Mouse (Mus musculus) stomach, embryonic 16.5 days (tissue): ENCODE measurements around the gene Lrba. TPM values are rescaled to one million over a fixed set of nuclear protein-coding genes. Genes with fewer than 3 reads are reported as not detected.

Experiments used
- ATAC-seq: fragments of 200-750 bp; cut with Nextera tagmentation; 2 replicates; pipeline ENCODE4 v1.8.0; 2017; ENCODE audit warnings: moderate number of reproducible peaks, moderate TSS enrichment; ENCODE audit not compliant: insufficient read depth, low FRiP score
- H3K27ac ChIP-seq: fragments of 300-500 bp; sonication (generic); 2 replicates; pipeline ENCODE4 v1.5.1; 2014; ENCODE audit warnings: low read length
- H3K27me3 ChIP-seq: fragments of 300-500 bp; sonication (generic); 2 replicates; pipeline ENCODE4 v1.6.1; 2014; ENCODE audit warnings: low read length, control low read depth, mixed read lengths; ENCODE audit not compliant: control insufficient read depth, insufficient read depth
- H3K36me3 ChIP-seq: fragments of 300-500 bp; sonication (generic); 2 replicates; pipeline ENCODE4 v1.6.1; 2014; ENCODE audit warnings: low read length; ENCODE audit not compliant: control insufficient read depth, insufficient read depth
- H3K4me1 ChIP-seq: fragments of 300-500 bp; sonication (generic); 2 replicates; pipeline ENCODE4 v1.6.1; 2014; ENCODE audit warnings: low read length, control low read depth, mixed read lengths; ENCODE audit not compliant: control insufficient read depth, insufficient read depth
- H3K4me2 ChIP-seq: fragments of 300-500 bp; sonication (generic); 2 replicates; pipeline ENCODE4 v1.6.1; 2014; ENCODE audit warnings: low read depth, low read length, mixed read lengths
- H3K4me3 ChIP-seq: fragments of 300-500 bp; sonication (generic); replicated peaks from 2 replicates; pipeline ENCODE4 v1.5.1; 2014; ENCODE audit warnings: mild to moderate bottlenecking, low read length
- H3K9ac ChIP-seq: fragments of 300-500 bp; sonication (generic); 2 replicates; pipeline ENCODE4 v1.6.1; 2014; ENCODE audit warnings: low read length
- H3K9me3 ChIP-seq: fragments of 300-500 bp; sonication (generic); replicated peaks from 2 replicates; pipeline ENCODE4 v1.6.1; 2016; ENCODE audit warnings: low read length, control low read depth; ENCODE audit not compliant: control insufficient read depth
- WGBS: fragments of 180-500 bp; shearing (Covaris S2); extraction: QIAGEN DNeasy Blood & Tissue Kit; methylation state at CpG from one replicate; pipeline ENCODE4 v1.1.7; 2014; 5-methylcytosine and 5-hydroxymethylcytosine counted together
- polyA plus RNA-seq: library from polyadenylated mRNA; unstranded; fragments of >200 nt; fragmentation: Nextera tagmentation; extraction: Ambion mirVana; gene quantifications from 2 replicates; pipeline ENCODE4 v1.2.1, GENCODE M21; 2015

Gene Lrba
- polyA plus RNA-seq, 1 experiment from 2014 or later: 3.5 TPM

GRCm38 (mm10) chr3:86793264-86793663 is 568.8 kb downstream of the Lrba start:
- 60% methylated on average over 4 of the region's 4 CpGs for WGBS
- no peaks in the 10 kb centered on the region for H3K27me3 ChIP-seq
- peaks cover 12% of the 10 kb centered on the region for H3K4me1 ChIP-seq
- no peak for ATAC-seq
- H3K36me3 ChIP-seq: no peaks in the 10 kb centered on the region
- H3K9me3 ChIP-seq: no peaks in the 10 kb centered on the region
- H3K4me2 ChIP-seq: no peak overlapping the region
- peak overlapping the region; percentile 63; the same call in 1 of the 2 replicates for H3K27ac ChIP-seq
- H3K4me3 ChIP-seq: no peak overlapping the region
- H3K9ac ChIP-seq: peak overlapping the region; percentile 25; the same call in 1 of the 2 replicates

GRCm38 (mm10) chr3:86793720-86794191 is 569.3 kb downstream of the Lrba start:
- Histone ChIP-seq H3K9me3 (no peaks in the 10 kb centered on the region), H3K4me2 (no peak overlapping the region), H3K4me3 (no peak overlapping the region), H3K36me3 (no peaks in the 10 kb centered on the region), H3K27ac (peak overlapping the region; percentile 63; the same call in 1 of the 2 replicates), H3K4me1 (peaks cover 8% of the 10 kb centered on the region), H3K27me3 (no peaks in the 10 kb centered on the region), H3K9ac (0 out of 2 replicates have a peak overlapping the region, but pooled peaks have one; percentile 25)
- WGBS: 33% methylated on average over 1 of the region's 1 CpGs
- peak; percentile 56; the same call in 1 of the 2 replicates for ATAC-seq

- WGBS: 45% methylated on average over 6 of the region's 6 CpGs
- Histone ChIP-seq H3K9me3 (no peaks in the 10 kb centered on the region), H3K4me2 (no peak overlapping the region), H3K27ac (no peak overlapping the region), H3K27me3 (no peaks in the 10 kb centered on the region), H3K36me3 (no peaks in the 10 kb centered on the region), H3K4me3 (no peak overlapping the region), H3K9ac (no peak overlapping the region), H3K4me1 (peaks cover 12% of the 10 kb centered on the region)
- no peak for ATAC-seq
Observed at GRCm38 (mm10) chr3:86796716-86797115, 572.2 kb downstream of the Lrba start.

GRCm38 (mm10) chr3:86797871-86798460 is 573.5 kb downstream of the Lrba start:
- no peaks in the 10 kb centered on the region for H3K36me3 ChIP-seq
- ATAC-seq: no peak
- H3K9me3 ChIP-seq: no peaks in the 10 kb centered on the region
- H3K27ac ChIP-seq: no peak overlapping the region
- H3K4me3 ChIP-seq: no peak overlapping the region
- no peak overlapping the region for H3K4me2 ChIP-seq
- peaks cover 12% of the 10 kb centered on the region for H3K4me1 ChIP-seq
- 70% methylated on average over 13 of the region's 13 CpGs for WGBS
- no peaks in the 10 kb centered on the region for H3K27me3 ChIP-seq
- H3K9ac ChIP-seq: no peak overlapping the region

GRCm38 (mm10) chr3:86799041-86799440 is 574.6 kb downstream of the Lrba start:
- H3K27me3 ChIP-seq: no peaks in the 10 kb centered on the region
- no peak overlapping the region for H3K27ac ChIP-seq
- peaks cover 4% of the 10 kb centered on the region for H3K4me1 ChIP-seq
- H3K4me3 ChIP-seq: no peak overlapping the region
- no peak overlapping the region for H3K9ac ChIP-seq
- peak; percentile 70 for ATAC-seq
- H3K4me2 ChIP-seq: no peak overlapping the region
- 80% methylated on average over 9 of the region's 9 CpGs for WGBS
- no peaks in the 10 kb centered on the region for H3K9me3 ChIP-seq
- no peaks in the 10 kb centered on the region for H3K36me3 ChIP-seq

GRCm38 (mm10) chr3:86800841-86801240 is 576.4 kb downstream of the Lrba start:
- no peaks in the 10 kb centered on the region for H3K27me3 ChIP-seq
- WGBS: 68% methylated on average over 8 of the region's 8 CpGs

GRCm38 (mm10) chr3:86802825-86803224 is 578.3 kb downstream of the Lrba start:
- Histone ChIP-seq H3K9me3 (no peaks in the 10 kb centered on the region), H3K4me2 (no peak overlapping the region), H3K27ac (no peak overlapping the region), H3K4me1 (peaks cover 3% of the 10 kb centered on the region; the same call in 1 of the 2 replicates), H3K36me3 (no peaks in the 10 kb centered on the region), H3K9ac (no peak overlapping the region), H3K27me3 (no peaks in the 10 kb centered on the region), H3K4me3 (no peak overlapping the region)
- WGBS: 54% methylated on average over 8 of the region's 8 CpGs
- no peak for ATAC-seq

More at GRCm38 (mm10) chr3:86800841-86801240, 576.4 kb downstream of the Lrba start:
- H3K9me3 ChIP-seq: no peaks in the 10 kb centered on the region
- no peak overlapping the region for H3K4me3 ChIP-seq
- peaks cover 3% of the 10 kb centered on the region; the same call in 1 of the 2 replicates for H3K4me1 ChIP-seq
- no peak overlapping the region for H3K9ac ChIP-seq
- no peak overlapping the region for H3K4me2 ChIP-seq
- H3K36me3 ChIP-seq: no peaks in the 10 kb centered on the region
- H3K27ac ChIP-seq: no peak overlapping the region
- no peak for ATAC-seq

GRCm38 (mm10) chr3:86804265-86804664 is 579.8 kb downstream of the Lrba start:
- H3K9ac ChIP-seq: no peak overlapping the region
- peaks cover 3% of the 10 kb centered on the region; the same call in 1 of the 2 replicates for H3K4me1 ChIP-seq
- 89% methylated on average over 9 of the region's 9 CpGs for WGBS
- no peaks in the 10 kb centered on the region for H3K27me3 ChIP-seq
- H3K4me3 ChIP-seq: no peak overlapping the region
- no peak overlapping the region for H3K27ac ChIP-seq
- ATAC-seq: no peak
- no peak overlapping the region for H3K4me2 ChIP-seq
- H3K36me3 ChIP-seq: no peaks in the 10 kb centered on the region
- H3K9me3 ChIP-seq: no peaks in the 10 kb centered on the region

- Histone ChIP-seq H3K9ac (no peak overlapping the region), H3K4me2 (no peak overlapping the region), H3K27ac (no peak overlapping the region), H3K4me1 (no peaks in the 10 kb centered on the region), H3K36me3 (no peaks in the 10 kb centered on the region), H3K27me3 (no peaks in the 10 kb centered on the region), H3K9me3 (no peaks in the 10 kb centered on the region), H3K4me3 (no peak overlapping the region)
- 91% methylated on average over 9 of the region's 9 CpGs for WGBS
- no peak for ATAC-seq
Observed at GRCm38 (mm10) chr3:86806834-86807233, 582.4 kb downstream of the Lrba start.
